7 mouse cellular contexts compared by ENCODE assay signal in genomic region chr5:35361570-35362284, GRCm38 (mm10). TPM values are rescaled to one million over a fixed set of nuclear protein-coding genes. Genes with fewer than 3 reads are reported as not detected.
DNase-seq lines count a peak whose midpoint lies in the region; ATAC-seq lines count a peak whose summit lies in the region.

No protein-coding gene starts in this region.

- H3K9ac ChIP-seq in midbrain, embryonic 14.5 days (replicated peaks; ENCODE audit: low read length), result no peak overlapping the region

- H3K36me3 ChIP-seq in midbrain, embryonic 14.5 days (ENCODE audit: control insufficient read depth, insufficient read depth, low read length), result no peaks in the 10 kb centered on the region

- ATAC-seq in midbrain, embryonic 14.5 days (ENCODE audit: low FRiP score, low TSS enrichment), result peak; percentile 75

- H3K9me3 ChIP-seq in midbrain, embryonic 14.5 days (ENCODE audit: control insufficient read depth, low read length), result no peaks in the 10 kb centered on the region

- intact Hi-C loops in left cerebral cortex, postnatal 36 days (cut with DNase I), result loop anchor here (1.0 kb wide), 1 partner anchor 150 kb away; no protein-coding TSS in a partner anchor

- peak; percentile 96 for DNase-seq in adrenal gland, postnatal 10 days
- DNase-seq in embryo, embryonic 11.5 days (ENCODE audit: low read depth, low spot score), result peak; percentile 91
- peak; percentile 81 to 92 for DNase-seq in gastrocnemius, postnatal 4 days (ENCODE audit: low spot score in 2 of 2)
- peak; percentile 89 for DNase-seq in kidney, adult 11 months
- peak; percentile 87 to 91 for DNase-seq in left cerebral cortex, postnatal 36 days (ENCODE audit: low spot score in 2 of 2)
- DNase-seq in midbrain, embryonic 14.5 days, result peak; percentile 97
- peak; percentile 66 for DNase-seq in spleen, adult 12 weeks (ENCODE audit: low spot score)

- no peaks in the 10 kb centered on the region for H3K27me3 ChIP-seq in midbrain, embryonic 14.5 days (ENCODE audit: control insufficient read depth, insufficient read depth, low read length)

- no peak overlapping the region for H3K27ac ChIP-seq in midbrain, embryonic 14.5 days (replicated peaks; ENCODE audit: low read depth, low read length)

- WGBS in midbrain, embryonic 14.5 days, result 46% methylated on average over 8 of the region's 8 CpGs

- no peak overlapping the region for H3K4me2 ChIP-seq in midbrain, embryonic 14.5 days (ENCODE audit: low read length)

- H3K4me1 ChIP-seq in midbrain, embryonic 14.5 days (ENCODE audit: control insufficient read depth, insufficient read depth, low read length), result no peaks in the 10 kb centered on the region

- no peak overlapping the region for H3K4me3 ChIP-seq in midbrain, embryonic 14.5 days (replicated peaks; ENCODE audit: low read depth, low read length)

RNA-seq across cellular contexts. Expression of gene Hmx1, which starts 27.2 kb away (rescaled TPM):
- total RNA-seq in adrenal gland, postnatal 10 days (2021), result 1 to 10 TPM; 1.0 to 4.0 TPM
- not detected for total RNA-seq in gastrocnemius, postnatal 4 days (2021)
- total RNA-seq in left cerebral cortex, postnatal 36 days (2021), result not detected
- polyA plus RNA-seq in midbrain, embryonic 14.5 days (2014; fragmentation: Nextera tagmentation; extraction: Ambion mirVana), result not detected in 2 replicates
